Mouse (Mus musculus) midbrain, embryonic 13.5 days (tissue): ENCODE measurements at regions not wholly inside any gene's neighbourhood (a gene's known extent, or its start where the extent isn't known, plus 50 kb on each side); places are given as distances from the start of the nearest gene placed in this dataset.

Experiments used
- ATAC-seq: fragments of 200-750 bp; cut with Nextera tagmentation; 2 replicates; pipeline ENCODE4 v1.8.0; 2017; ENCODE audit warnings: mild to moderate bottlenecking, moderate TSS enrichment, moderate library complexity
- H3K27ac ChIP-seq: fragments of 300-500 bp; sonication (generic); 2 replicates; pipeline ENCODE4 v1.5.1; 2015; ENCODE audit warnings: inconsistent platforms, mild to moderate bottlenecking, moderate library complexity
- H3K27me3 ChIP-seq: fragments of 300-500 bp; sonication (generic); 2 replicates; pipeline ENCODE4 v1.6.1; 2015; ENCODE audit warnings: mild to moderate bottlenecking, inconsistent platforms
- H3K36me3 ChIP-seq: fragments of 300-500 bp; sonication (generic); 2 replicates; pipeline ENCODE4 v1.6.1; 2015; ENCODE audit warnings: mild to moderate bottlenecking, inconsistent platforms
- H3K4me1 ChIP-seq: fragments of 300-500 bp; sonication (generic); replicated peaks from 2 replicates; pipeline ENCODE4 v1.6.1; 2015; ENCODE audit warnings: inconsistent platforms
- H3K4me2 ChIP-seq: fragments of 300-500 bp; sonication (generic); replicated peaks from 2 replicates; pipeline ENCODE4 v1.6.1; 2015; ENCODE audit warnings: moderate library complexity, mild to moderate bottlenecking, inconsistent platforms
- H3K4me3 ChIP-seq: fragments of 300-500 bp; sonication (generic); replicated peaks from 2 replicates; pipeline ENCODE4 v1.5.1; 2015; ENCODE audit warnings: mild to moderate bottlenecking, inconsistent platforms
- H3K9ac ChIP-seq: fragments of 300-500 bp; sonication (generic); replicated peaks from 2 replicates; pipeline ENCODE4 v1.6.1; 2015; ENCODE audit warnings: mild to moderate bottlenecking, inconsistent platforms
- H3K9me3 ChIP-seq: fragments of 300-500 bp; sonication (generic); 2 replicates; pipeline ENCODE4 v1.6.1; 2016; ENCODE audit warnings: mild to moderate bottlenecking, inconsistent platforms
- WGBS: fragments of 180-500 bp; shearing (Covaris S2); methylation state at CpG from one replicate; pipeline ENCODE4 v1.1.7; 2015; 5-methylcytosine and 5-hydroxymethylcytosine counted together

GRCm38 (mm10) chr6:50885771-50886360 is 231.6 kb upstream of the Npvf start:
- Histone ChIP-seq H3K4me2 (no peak overlapping the region), H3K9me3 (no peaks in the 10 kb centered on the region), H3K27me3 (no peaks in the 10 kb centered on the region), H3K4me3 (no peak overlapping the region), H3K36me3 (no peaks in the 10 kb centered on the region), H3K9ac (no peak overlapping the region), H3K27ac (no peak overlapping the region), H3K4me1 (peaks cover 23% of the 10 kb centered on the region)
- WGBS: 90% methylated on average over 8 of the region's 8 CpGs
- ATAC-seq: no peak

DNA sequence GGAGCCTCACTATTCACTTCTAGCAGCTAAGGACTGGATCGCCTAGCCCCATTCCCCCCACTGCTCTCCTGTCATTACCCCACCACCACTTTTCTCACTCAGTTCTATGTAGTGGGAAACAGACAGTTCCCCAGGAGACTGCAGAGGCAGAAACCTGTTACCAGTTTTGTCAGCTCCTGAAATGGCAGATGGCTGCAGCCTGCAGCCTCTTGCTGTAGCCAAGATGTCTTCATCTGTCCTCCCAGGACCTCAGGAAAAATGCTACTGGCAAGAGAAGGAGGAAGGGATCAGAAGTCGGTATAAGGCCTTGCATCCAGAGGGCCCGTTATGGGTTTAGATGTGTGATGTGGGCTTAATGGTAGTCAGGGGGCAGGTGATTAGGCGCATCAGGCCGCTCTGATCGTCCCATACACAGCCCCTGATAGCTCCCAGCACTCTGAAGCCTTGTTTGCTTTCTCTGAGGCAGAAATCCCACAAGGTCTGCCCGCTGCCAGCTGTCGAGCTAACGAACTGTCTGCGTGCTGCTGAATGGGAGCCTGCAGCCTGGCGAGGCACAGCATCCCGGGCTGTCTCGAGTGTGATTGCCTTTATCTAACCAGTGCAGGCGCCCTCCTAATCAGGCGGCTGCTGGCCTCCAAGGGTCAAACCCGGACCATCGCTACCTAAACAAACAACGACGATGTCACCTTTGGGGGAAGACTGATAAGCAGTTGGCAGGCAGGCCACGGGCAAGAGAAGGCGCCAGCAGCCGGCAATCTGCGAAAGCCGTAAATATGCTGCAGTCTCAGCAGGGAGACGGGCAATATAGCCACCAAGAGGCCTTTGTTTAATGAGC is 236.3 kb upstream of the Npvf start:
- Histone ChIP-seq H3K4me3 (no peak overlapping the region), H3K9ac (peak overlapping the region; percentile 50), H3K27ac (peak overlapping the region; percentile 86), H3K4me1 (peaks cover 48% of the 10 kb centered on the region), H3K9me3 (no peaks in the 10 kb centered on the region), H3K4me2 (peak overlapping the region; percentile 41), H3K27me3 (no peaks in the 10 kb centered on the region), H3K36me3 (no peaks in the 10 kb centered on the region)
- WGBS: 11% methylated on average over 25 of the region's 25 CpGs
- peak; percentile 96 for ATAC-seq

- peak overlapping the region; percentile 86 for H3K27ac ChIP-seq
- peak overlapping the region; percentile 50; the same call in 1 of the 2 replicates for H3K9ac ChIP-seq
- 38% methylated on average over 3 of the region's 3 CpGs for WGBS
- no peaks in the 10 kb centered on the region for H3K36me3 ChIP-seq
- H3K4me2 ChIP-seq: peak overlapping the region; percentile 41
- H3K9me3 ChIP-seq: no peaks in the 10 kb centered on the region
- no peak overlapping the region for H3K4me3 ChIP-seq
- H3K27me3 ChIP-seq: no peaks in the 10 kb centered on the region
- no peak for ATAC-seq
- peaks cover 48% of the 10 kb centered on the region for H3K4me1 ChIP-seq
These were observed 236.9 kb upstream of the Npvf start for GRCm38 (mm10) chr6:50891205-50891526.

DNA sequence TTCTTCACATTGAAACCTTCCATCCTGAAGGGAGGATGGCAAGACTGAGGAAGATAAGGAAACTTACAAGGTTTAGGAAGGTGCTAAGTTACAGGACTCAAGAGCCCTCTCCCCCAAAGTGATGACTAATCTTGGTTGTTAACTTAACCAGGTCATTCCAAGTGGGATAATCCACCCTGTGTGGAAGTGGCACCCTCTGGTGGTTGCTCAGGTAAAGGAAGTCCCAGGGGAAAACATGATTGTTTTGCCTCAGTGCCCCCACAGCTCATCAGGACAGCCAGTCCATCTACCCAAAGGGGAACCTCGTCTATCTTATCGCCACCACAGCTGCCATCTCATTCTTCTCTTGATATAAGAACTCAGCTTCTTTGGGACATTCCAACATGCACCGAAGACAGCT is 244.6 kb upstream of the Npvf start:
- no peak for ATAC-seq
- Histone ChIP-seq H3K4me3 (no peak overlapping the region), H3K27me3 (no peaks in the 10 kb centered on the region), H3K9me3 (0 out of 2 replicates have a peak, but pooled peaks cover 3% of the 10 kb centered on the region), H3K27ac (no peak overlapping the region), H3K9ac (no peak overlapping the region), H3K4me2 (no peak overlapping the region), H3K4me1 (no peaks in the 10 kb centered on the region), H3K36me3 (no peaks in the 10 kb centered on the region)
- 94% methylated on average over 3 of the region's 3 CpGs for WGBS

- H3K9me3 ChIP-seq: no peaks in the 10 kb centered on the region
- no peak overlapping the region for H3K4me3 ChIP-seq
- 85% methylated on average over 8 of the region's 8 CpGs for WGBS
- H3K4me1 ChIP-seq: no peaks in the 10 kb centered on the region
- H3K36me3 ChIP-seq: no peaks in the 10 kb centered on the region
- no peak overlapping the region for H3K9ac ChIP-seq
- ATAC-seq: no peak
- no peak overlapping the region for H3K27ac ChIP-seq
- H3K4me2 ChIP-seq: no peak overlapping the region
- H3K27me3 ChIP-seq: no peaks in the 10 kb centered on the region
These were observed 261.2 kb upstream of the Npvf start for GRCm38 (mm10) chr6:50915166-50916030.

GRCm38 (mm10) chr6:50918248-50918647 is 264.0 kb upstream of the Npvf start:
- no peak overlapping the region for H3K9ac ChIP-seq
- WGBS: 76% methylated on average over 3 of the region's 3 CpGs
- no peaks in the 10 kb centered on the region for H3K36me3 ChIP-seq
- ATAC-seq: no peak
- H3K27ac ChIP-seq: no peak overlapping the region
- H3K4me2 ChIP-seq: no peak overlapping the region
- H3K4me3 ChIP-seq: no peak overlapping the region
- no peaks in the 10 kb centered on the region for H3K9me3 ChIP-seq
- no peaks in the 10 kb centered on the region for H3K4me1 ChIP-seq
- H3K27me3 ChIP-seq: no peaks in the 10 kb centered on the region

DNA sequence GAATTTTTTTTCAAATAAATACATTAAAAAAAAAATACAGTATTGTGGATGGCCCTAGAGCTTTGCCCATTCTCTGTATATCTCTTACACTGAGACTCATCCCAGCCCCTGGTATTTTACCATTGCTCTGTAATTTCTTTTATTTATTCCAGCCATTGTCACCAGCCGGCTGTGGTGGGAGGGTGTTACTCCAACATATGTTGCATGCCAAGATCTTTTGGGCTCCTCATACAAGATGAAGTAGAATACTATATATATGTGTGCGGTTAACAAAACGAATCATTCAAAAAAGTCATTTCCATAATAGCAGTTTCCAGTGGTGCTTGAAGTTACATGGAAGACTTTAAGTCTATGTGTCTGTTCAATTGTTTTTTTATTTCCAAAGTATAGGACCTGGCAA is 268.0 kb upstream of the Npvf start:
- Histone ChIP-seq H3K9ac (no peak overlapping the region), H3K4me3 (no peak overlapping the region), H3K4me2 (no peak overlapping the region), H3K27me3 (no peaks in the 10 kb centered on the region), H3K36me3 (no peaks in the 10 kb centered on the region), H3K27ac (no peak overlapping the region), H3K9me3 (no peaks in the 10 kb centered on the region), H3K4me1 (peaks cover 12% of the 10 kb centered on the region)
- no peak for ATAC-seq
- WGBS: 94% methylated on average over 3 of the region's 3 CpGs

- Histone ChIP-seq H3K4me2 (no peak overlapping the region), H3K27me3 (no peaks in the 10 kb centered on the region), H3K9me3 (no peaks in the 10 kb centered on the region), H3K4me3 (no peak overlapping the region), H3K27ac (no peak overlapping the region), H3K9ac (no peak overlapping the region), H3K36me3 (no peaks in the 10 kb centered on the region), H3K4me1 (peaks cover 12% of the 10 kb centered on the region)
- no peak for ATAC-seq
- 45% methylated on average over 5 of the region's 5 CpGs for WGBS
These were observed 270.3 kb upstream of the Npvf start for GRCm38 (mm10) chr6:50924571-50924970.

DNA sequence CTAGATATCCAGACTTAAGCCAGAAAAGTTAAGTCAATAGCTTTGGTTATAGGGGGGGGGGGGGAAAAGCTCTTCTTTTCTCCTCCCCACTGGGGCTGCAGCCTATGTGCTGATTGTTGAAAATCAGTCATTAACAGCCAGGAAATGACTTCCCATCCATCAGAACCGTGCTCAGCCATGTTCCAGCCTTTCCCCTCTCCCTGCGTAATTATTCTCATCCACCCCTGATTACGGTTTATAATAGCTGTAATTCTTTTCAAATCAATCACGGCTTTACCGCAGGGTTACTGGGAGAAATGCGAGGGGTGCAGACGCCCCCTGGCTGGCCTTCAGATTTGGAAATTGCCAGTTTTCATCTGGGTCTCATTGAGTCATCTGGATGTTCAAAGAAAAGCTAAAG is 270.8 kb upstream of the Npvf start:
- H3K4me3 ChIP-seq: no peak overlapping the region
- H3K4me1 ChIP-seq: peaks cover 12% of the 10 kb centered on the region
- H3K4me2 ChIP-seq: no peak overlapping the region
- ATAC-seq: no peak
- no peaks in the 10 kb centered on the region for H3K27me3 ChIP-seq
- H3K27ac ChIP-seq: no peak overlapping the region
- WGBS: 36% methylated on average over 7 of the region's 7 CpGs
- H3K36me3 ChIP-seq: no peaks in the 10 kb centered on the region
- H3K9me3 ChIP-seq: no peaks in the 10 kb centered on the region
- no peak overlapping the region for H3K9ac ChIP-seq

- Histone ChIP-seq H3K9ac (no peak overlapping the region), H3K4me2 (no peak overlapping the region), H3K36me3 (no peaks in the 10 kb centered on the region), H3K4me1 (peaks cover 12% of the 10 kb centered on the region), H3K9me3 (no peaks in the 10 kb centered on the region), H3K27me3 (no peaks in the 10 kb centered on the region), H3K4me3 (no peak overlapping the region), H3K27ac (no peak overlapping the region)
- WGBS: 82% methylated on average over 1 of the region's 1 CpGs
- ATAC-seq: no peak
These were observed 272.1 kb upstream of the Npvf start for GRCm38 (mm10) chr6:50926313-50926712.

DNA sequence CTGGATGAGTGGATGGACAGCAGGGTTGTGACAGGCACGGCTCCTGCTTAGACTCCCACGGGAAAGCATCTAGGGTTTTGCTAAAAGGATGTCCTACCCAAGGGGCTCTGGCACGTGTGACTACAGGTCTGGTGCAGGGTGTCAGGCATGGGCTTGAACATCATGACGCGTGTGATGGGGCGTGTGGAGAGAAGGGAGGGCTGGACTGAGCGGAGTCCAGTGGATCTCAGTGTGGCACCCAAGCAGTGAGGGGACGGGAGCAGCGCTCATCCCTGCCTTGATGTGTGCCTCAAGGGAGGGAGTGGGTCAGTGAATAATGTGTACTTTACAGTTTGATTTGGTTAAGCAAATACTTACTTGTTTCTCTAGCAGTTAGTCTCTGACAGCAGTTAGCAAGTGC is 275.3 kb upstream of the Npvf start:
- no peak for ATAC-seq
- H3K9ac ChIP-seq: no peak overlapping the region
- no peaks in the 10 kb centered on the region for H3K27me3 ChIP-seq
- 88% methylated on average over 9 of the region's 9 CpGs for WGBS
- no peak overlapping the region for H3K27ac ChIP-seq
- no peak overlapping the region for H3K4me3 ChIP-seq
- peaks cover 19% of the 10 kb centered on the region for H3K4me1 ChIP-seq
- no peaks in the 10 kb centered on the region for H3K9me3 ChIP-seq
- no peak overlapping the region for H3K4me2 ChIP-seq
- no peaks in the 10 kb centered on the region for H3K36me3 ChIP-seq

- no peak overlapping the region for H3K4me3 ChIP-seq
- H3K27ac ChIP-seq: no peak overlapping the region
- H3K27me3 ChIP-seq: no peaks in the 10 kb centered on the region
- no peak; the same call in 1 of the 2 replicates for ATAC-seq
- H3K36me3 ChIP-seq: no peaks in the 10 kb centered on the region
- no peak overlapping the region for H3K4me2 ChIP-seq
- H3K9ac ChIP-seq: no peak overlapping the region
- no peaks in the 10 kb centered on the region for H3K9me3 ChIP-seq
- 82% methylated on average over 6 of the region's 6 CpGs for WGBS
- H3K4me1 ChIP-seq: peaks cover 18% of the 10 kb centered on the region
These were observed 279.3 kb upstream of the Npvf start for GRCm38 (mm10) chr6:50933510-50933909.
